Mouse (Mus musculus) embryonic facial prominence, embryonic 13.5 days (tissue): ENCODE measurements around the gene Traf1. TPM values are rescaled to one million over a fixed set of nuclear protein-coding genes. Genes with fewer than 3 reads are reported as not detected.

ENCODE experiments used
- ATAC-seq: fragments of 200-750 bp; cut with Nextera tagmentation; 2 replicates; pipeline ENCODE4 v1.8.0; 2017; ENCODE audit warnings: low read depth; ENCODE audit not compliant: insufficient number of reproducible peaks, insufficient read depth, low FRiP score, low TSS enrichment
- H3K27ac ChIP-seq: fragments of 300-500 bp; sonication (generic); 2 replicates; pipeline ENCODE4 v1.5.1; 2015; ENCODE audit warnings: moderate library complexity, mild to moderate bottlenecking, inconsistent platforms
- H3K27me3 ChIP-seq: fragments of 300-500 bp; sonication (generic); 2 replicates; pipeline ENCODE4 v1.6.1; 2015; ENCODE audit warnings: mild to moderate bottlenecking, inconsistent platforms
- H3K36me3 ChIP-seq: fragments of 300-500 bp; sonication (generic); 2 replicates; pipeline ENCODE4 v1.6.1; 2015; ENCODE audit warnings: mild to moderate bottlenecking, inconsistent platforms
- H3K4me1 ChIP-seq: fragments of 300-500 bp; sonication (generic); 2 replicates; pipeline ENCODE4 v1.6.1; 2015; ENCODE audit warnings: inconsistent platforms
- H3K4me2 ChIP-seq: fragments of 300-500 bp; sonication (generic); 2 replicates; pipeline ENCODE4 v1.6.1; 2015; ENCODE audit warnings: moderate library complexity, mild to moderate bottlenecking, inconsistent platforms
- H3K4me3 ChIP-seq: fragments of 300-500 bp; sonication (generic); 2 replicates; pipeline ENCODE4 v1.5.1; 2015; ENCODE audit warnings: mild to moderate bottlenecking, inconsistent platforms
- H3K9ac ChIP-seq: fragments of 300-500 bp; sonication (generic); 2 replicates; pipeline ENCODE4 v1.6.1; 2015; ENCODE audit warnings: mild to moderate bottlenecking, inconsistent platforms
- H3K9me3 ChIP-seq: fragments of 300-500 bp; sonication (generic); 2 replicates; pipeline ENCODE4 v1.6.1; 2016; ENCODE audit warnings: inconsistent platforms
- WGBS: fragments of 180-500 bp; shearing (Covaris S2); methylation state at CpG from one replicate; pipeline ENCODE4 v1.1.7; 2015; ENCODE audit warnings: mixed read lengths; 5-methylcytosine and 5-hydroxymethylcytosine counted together
- polyA plus RNA-seq: library from polyadenylated mRNA; unstranded; fragments of >200 nt; fragmentation: Nextera tagmentation; extraction: Ambion mirVana; gene quantifications from 2 replicates; pipeline ENCODE4 v1.2.1, GENCODE M21; 2015

Gene Traf1
- polyA plus RNA-seq, 1 experiment from 2014 or later: 2.4 TPM

DNA sequence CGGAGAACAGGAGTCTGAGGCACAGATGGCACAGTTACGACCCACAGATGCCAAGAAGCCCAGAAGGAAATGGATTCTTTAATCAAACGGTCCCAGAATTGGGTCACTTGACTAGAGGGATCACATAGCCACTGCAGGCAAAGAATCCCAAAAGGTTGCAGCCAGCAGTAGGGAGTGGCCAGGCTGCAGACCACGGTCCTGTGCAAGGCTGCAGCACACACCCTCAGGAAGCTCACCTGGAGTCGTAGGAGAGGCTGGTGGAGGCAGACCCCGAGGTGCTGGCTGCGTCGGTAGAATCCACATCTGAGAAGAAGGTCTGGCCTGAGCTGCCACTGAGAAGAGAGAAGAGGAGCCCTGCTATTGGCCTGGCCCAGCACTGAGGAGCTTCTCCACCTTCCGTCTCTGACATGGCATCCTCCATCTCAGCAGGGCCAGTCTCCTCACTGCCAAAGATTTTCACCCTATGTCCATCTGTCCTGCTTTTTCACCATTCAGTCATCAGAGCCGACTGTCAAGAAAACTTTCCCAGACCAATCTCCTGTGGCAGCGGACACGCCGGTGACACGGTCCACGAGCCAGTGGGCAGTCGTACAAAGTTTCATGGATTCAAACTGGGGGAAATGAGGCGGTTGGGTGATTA is 64.6 kb downstream of the Traf1 start:
- WGBS: 76% methylated on average over 17 of the region's 17 CpGs
- no peaks in the 10 kb centered on the region for H3K36me3 ChIP-seq
- H3K4me3 ChIP-seq: no peak overlapping the region
- H3K27me3 ChIP-seq: no peaks in the 10 kb centered on the region
- H3K4me1 ChIP-seq: no peaks in the 10 kb centered on the region
- no peak overlapping the region for H3K9ac ChIP-seq
- no peaks in the 10 kb centered on the region for H3K9me3 ChIP-seq
- H3K27ac ChIP-seq: no peak overlapping the region
- H3K4me2 ChIP-seq: no peak overlapping the region
- no peak for ATAC-seq

DNA sequence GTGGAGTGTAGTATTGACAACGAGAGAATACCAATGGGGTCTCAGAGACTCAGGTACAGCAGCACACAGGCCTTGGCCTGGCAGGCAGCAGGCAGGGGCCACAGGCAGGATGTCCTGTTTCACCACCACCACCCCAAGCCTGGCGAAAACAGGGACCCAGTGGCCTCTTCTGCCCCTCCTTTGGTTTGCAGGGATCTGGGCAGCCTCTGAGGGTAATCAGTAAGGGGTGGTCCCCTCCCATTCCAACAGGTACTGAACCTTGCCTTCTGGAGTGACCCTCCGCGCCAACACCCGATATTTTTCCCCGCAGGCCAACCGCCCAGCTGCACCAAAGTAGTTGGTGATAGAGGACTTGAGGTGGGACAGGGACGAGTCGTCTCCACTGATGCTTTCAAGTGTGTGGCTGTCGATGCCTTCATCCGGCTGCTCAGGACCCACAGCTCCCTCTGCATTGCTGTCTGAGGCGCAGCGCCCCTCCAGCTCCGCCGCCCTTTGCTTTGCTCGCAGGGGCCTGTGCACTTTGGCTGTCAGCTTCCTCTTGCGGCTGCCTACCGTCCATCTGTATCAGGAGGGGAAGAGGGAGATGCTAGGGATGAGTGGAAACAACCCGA is 66.0 kb downstream of the Traf1 start:
- H3K4me3 ChIP-seq: no peak overlapping the region
- no peaks in the 10 kb centered on the region for H3K9me3 ChIP-seq
- H3K36me3 ChIP-seq: no peaks in the 10 kb centered on the region
- no peak for ATAC-seq
- no peaks in the 10 kb centered on the region for H3K27me3 ChIP-seq
- H3K4me2 ChIP-seq: no peak overlapping the region
- H3K27ac ChIP-seq: no peak overlapping the region
- no peaks in the 10 kb centered on the region for H3K4me1 ChIP-seq
- no peak overlapping the region for H3K9ac ChIP-seq
- WGBS: 78% methylated on average over 19 of the region's 19 CpGs

DNA sequence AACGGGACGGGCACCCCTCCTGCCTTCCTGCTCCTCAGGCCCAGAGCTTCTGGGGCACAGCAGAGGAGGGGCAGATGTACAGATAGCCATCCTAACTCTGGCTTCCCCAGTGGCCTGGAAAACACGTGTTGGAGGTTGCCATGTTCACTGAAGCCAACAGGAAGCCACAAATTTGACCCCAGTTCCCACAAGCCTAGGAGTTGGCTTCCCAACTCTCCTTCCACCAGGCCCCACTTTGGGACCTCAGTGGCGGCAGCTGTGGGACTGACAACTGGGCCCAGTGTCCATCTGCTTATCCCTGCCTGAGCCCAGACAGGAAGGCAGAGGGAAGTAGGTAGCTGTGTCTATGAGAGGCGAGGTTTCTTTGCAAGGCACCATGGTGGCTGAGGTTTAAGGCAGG is 67.6 kb downstream of the Traf1 start:
- Histone ChIP-seq H3K4me2 (no peak overlapping the region), H3K9me3 (no peaks in the 10 kb centered on the region), H3K36me3 (no peaks in the 10 kb centered on the region), H3K9ac (0 out of 2 replicates have a peak overlapping the region, but pooled peaks have one; percentile 21), H3K4me1 (no peaks in the 10 kb centered on the region), H3K27ac (no peak overlapping the region), H3K4me3 (no peak overlapping the region), H3K27me3 (no peaks in the 10 kb centered on the region)
- ATAC-seq: no peak
- WGBS: 68% methylated on average over 5 of the region's 5 CpGs

Other genes with a start within 250 kb of the Traf1 start
- 92.3 and 97.1 TPM in 2 replicates for gene Gapvd1, start 206.5 kb downstream of the Traf1 start, polyA plus RNA-seq
- 753 and 870 TPM in 2 replicates for gene Hspa5, start 189.8 kb downstream of the Traf1 start, polyA plus RNA-seq
- 32.2 and 35.8 TPM in 2 replicates for gene Rabepk, start 161.9 kb downstream of the Traf1 start, polyA plus RNA-seq
- gene Fbxw2, start 135.5 kb downstream of the Traf1 start, polyA plus RNA-seq: 94.5 and 97.7 TPM in 2 replicates
- 0.15 TPM in 1 of 2 replicates, not detected in the other for gene Gm34653, start 128.8 kb downstream of the Traf1 start, polyA plus RNA-seq
- 0.15 TPM in 2 replicates for gene Cutal, start 87.4 kb downstream of the Traf1 start, polyA plus RNA-seq
- gene Psmd5, start 86.8 kb downstream of the Traf1 start, polyA plus RNA-seq: 96.4 and 101 TPM in 2 replicates
- 3.5 and 5.2 TPM in 2 replicates for gene Phf19, start 47.7 kb downstream of the Traf1 start, polyA plus RNA-seq
- 0.52 TPM in 1 of 2 replicates, not detected in the other for gene Hc, start 99.7 kb upstream of the Traf1 start, polyA plus RNA-seq
- gene AI182371, start 139.8 kb upstream of the Traf1 start, polyA plus RNA-seq: 0.30 and 0.61 TPM in 2 replicates
- gene Cntrl, start 147.7 kb upstream of the Traf1 start, polyA plus RNA-seq: 32.1 and 32.3 TPM in 2 replicates
- 354 and 366 TPM in 2 replicates for gene Rab14, start 239.3 kb upstream of the Traf1 start, polyA plus RNA-seq